Mouse (Mus musculus) layer of hippocampus, adult 11-12 months (tissue): ENCODE data around the gene Gm11555.
A peak's percentile ranks its signal among the peaks of the same experiment; 100 is the strongest.
"Not testable (repeated sequence)": the region's sequence is repeated elsewhere in the genome, so short reads cannot be mapped to it uniquely, and the experiment has no call there.

ENCODE experiments used
- DNase-seq: peaks from one replicate; pipeline ENCODE4 v3.0.0; 2022; ENCODE audit warnings: low spot score

Gm11555 gene

DNA sequence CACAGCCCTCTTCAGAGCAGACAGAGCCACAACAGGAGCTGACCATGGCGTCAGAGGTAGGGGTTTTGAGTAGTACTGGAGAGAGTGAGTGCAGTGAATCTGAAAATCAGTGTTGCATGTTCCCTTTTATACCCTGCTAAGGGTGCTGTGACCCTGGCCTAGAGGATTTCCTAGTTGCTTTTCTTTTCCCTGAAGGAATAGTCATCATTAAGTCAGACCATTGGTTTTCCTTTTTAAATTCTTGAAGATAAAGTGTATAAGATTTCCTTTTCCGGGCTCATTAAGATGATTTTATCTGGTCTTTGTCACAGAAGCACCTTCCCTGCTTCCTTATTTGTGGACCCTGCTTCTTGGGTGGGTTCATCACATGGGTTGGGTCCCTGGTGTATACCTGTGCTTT lies at the start of gene Gm11555:
Gene Gm11555, minus strand, starts transcription at position 101 of the 400 bp plus-strand sequence.
- DNase-seq, result no peak

DNA sequence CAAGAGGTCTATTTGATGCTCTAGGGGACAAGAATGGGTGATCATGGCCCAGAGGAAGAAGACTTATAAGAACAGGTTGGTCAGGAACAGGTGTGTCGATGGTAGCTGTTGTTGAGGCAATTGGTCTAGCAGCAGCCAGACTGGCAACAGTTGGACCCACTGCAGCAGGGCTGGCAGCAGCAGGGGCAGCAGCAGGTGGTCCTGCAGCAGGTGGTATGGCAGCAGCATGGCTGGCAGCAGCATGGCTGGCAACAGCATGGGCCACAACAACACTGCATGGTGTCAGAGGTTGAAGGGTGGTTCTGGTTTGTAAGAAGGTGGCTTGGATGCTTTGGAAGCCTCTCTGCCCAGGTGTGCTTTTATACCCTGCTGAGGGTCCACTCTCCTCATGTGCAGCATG lies 40.4 kb upstream of the Gm11555 start, which contains the start of gene Gm14190:
Gene Gm14190, minus strand, starts transcription at position 278 of the 400 bp plus-strand sequence.
- no peak for DNase-seq

DNA sequence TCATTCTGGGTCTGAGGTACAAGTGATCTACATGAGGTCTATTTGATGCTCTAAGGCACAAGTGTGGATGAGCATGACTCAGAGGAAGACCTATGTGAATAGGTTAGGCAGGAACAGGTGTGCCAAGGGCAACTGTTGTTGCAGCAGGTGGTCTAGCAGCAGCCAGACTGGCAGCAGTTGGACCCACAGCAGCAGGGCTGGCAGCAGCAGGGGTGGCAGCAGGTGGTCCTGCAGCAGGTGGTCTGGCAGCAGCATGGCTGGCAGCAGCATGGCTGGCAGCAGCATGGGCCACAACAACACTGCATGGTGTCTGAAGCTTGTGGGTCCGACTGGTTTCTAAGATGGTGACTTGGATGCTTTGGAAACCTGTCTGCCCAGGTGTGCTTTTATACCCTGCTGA lies 35.2 kb upstream of the Gm11555 start:
- not testable (repeated sequence) for DNase-seq

DNA sequence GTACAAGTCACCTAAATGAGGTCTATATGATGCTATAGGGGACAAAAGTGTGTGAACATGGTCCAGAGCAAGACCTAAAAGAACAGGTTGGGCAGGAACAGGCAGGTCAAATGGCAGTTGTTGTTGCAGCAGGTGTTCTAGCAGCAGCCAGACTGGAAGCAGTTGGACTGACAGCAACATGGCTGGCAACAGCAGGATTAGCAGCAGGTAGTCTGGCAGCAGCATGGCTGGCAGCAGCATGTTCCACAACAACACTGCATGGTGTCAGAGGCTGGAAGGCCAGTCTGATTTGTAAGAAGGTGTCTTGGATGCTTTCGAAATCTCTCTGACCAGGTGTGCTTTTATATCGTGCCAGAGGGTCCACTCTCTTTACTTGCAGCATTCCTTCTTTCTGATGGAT lies 33.4 kb upstream of the Gm11555 start:
- DNase-seq, result no peak

DNA sequence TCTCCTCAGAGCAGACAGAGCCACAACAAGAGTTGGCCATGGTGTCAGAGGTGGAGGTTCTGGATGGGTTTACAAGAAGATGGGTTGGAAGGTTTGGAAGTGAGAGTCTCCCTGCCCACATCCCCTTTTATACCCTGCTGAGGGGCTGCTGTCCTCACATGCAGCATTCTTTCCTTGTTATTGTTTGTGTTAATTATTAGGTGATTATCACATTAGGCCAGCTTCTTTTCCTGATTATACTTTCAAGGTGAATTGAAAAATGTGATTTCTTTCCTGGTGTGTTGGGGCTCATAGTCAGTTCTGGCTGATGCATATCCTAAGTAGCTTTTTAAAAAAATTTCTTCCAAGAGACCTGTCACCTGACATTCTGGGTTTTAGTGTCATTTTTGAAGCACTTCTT lies 15.8 kb upstream of the Gm11555 start, which contains the start of gene Krtap4-6:
Gene Krtap4-6, minus strand, starts transcription at position 101 of the 400 bp plus-strand sequence.
- no peak for DNase-seq

DNA sequence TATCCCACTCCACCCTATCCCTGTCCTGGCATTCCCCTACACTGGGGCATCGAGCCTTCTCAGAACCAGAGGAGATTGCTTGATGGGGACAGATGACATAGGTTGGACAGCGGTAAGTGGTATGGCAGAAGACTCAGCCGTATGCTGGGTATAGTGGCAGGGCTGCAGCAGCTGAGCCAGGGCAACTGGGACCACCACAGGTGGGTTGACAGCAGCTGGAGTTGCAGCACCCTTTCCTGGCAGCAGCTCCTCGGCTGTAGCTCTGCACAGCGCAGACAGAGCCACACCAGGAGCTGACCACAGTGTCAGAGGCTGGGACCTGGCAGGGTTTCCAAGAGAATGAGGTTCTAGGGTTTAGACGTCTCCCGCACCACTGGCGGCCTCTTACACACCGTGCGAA lies 12.8 kb upstream of the Gm11555 start:
- no peak for DNase-seq

DNA sequence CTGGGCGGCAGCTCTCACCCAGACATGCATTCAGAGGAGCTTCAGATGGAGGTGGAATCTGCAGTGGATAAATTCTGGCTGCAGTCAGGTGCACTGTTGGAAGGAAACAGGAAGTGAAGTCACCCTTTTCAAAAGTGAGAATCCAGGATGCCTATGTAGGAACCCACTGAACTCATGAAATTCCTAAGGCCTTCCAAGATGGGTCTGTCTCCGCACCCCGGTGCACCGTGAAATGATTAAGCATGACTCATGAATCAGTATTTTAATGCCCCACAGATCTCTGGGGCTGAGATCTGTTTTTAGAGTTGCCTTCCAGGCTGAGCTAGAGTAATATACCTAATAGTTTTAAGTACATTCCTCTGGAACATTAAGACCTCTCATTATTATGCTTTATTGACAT lies 9.2 kb upstream of the Gm11555 start:
- DNase-seq, result no peak

DNA sequence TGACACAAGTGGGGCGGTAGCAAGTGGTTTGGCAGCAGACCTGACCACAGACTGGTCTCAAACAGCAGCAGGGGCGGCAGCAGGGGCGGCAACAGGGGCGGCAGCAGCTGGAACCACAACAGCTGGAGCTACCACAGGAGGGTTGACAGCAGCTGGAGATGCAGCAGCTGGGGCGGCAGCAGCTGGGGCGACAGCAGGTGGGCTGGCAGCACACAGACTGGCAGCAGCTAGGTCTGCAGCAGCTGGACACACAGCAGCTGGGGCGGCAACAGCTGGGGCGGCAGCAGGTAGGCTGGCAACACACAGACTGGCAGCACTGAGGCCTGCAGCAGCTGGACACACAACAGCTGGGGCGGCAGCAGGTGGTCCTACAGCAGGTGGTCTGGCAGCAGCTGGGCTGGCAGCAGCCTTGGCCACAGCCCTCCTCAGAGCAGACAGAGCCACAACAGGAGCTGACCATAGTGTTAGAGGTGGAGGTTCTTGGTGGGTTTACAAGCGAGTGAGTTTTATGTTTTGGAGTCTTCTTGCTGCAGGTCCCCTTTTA lies 8.5 kb upstream of the Gm11555 start, which contains the start of gene Gm11563:
Gene Gm11563, minus strand, starts transcription at position 494 of the 544 bp plus-strand sequence.
- DNase-seq, result not testable (repeated sequence)

DNA sequence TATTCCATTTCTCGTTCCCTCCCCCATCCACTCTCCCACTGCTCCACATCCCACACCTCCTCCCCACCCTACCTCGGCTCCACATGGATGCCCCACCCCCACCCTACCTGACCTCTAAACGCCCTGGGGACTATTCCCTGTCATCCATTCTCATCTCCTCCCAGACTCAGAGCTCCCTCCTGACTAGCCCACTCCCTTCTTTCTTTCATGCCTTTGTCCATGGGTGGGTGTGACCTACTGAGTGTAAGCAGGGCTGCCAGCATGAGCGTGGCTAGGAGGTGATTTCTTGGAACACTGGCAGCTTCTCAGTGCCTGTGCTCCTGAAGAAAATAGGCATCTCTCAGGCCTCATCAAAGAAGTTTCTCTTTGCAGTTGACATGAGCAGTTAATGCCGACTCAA lies 7.0 kb upstream of the Gm11555 start:
- DNase-seq, result no peak

DNA sequence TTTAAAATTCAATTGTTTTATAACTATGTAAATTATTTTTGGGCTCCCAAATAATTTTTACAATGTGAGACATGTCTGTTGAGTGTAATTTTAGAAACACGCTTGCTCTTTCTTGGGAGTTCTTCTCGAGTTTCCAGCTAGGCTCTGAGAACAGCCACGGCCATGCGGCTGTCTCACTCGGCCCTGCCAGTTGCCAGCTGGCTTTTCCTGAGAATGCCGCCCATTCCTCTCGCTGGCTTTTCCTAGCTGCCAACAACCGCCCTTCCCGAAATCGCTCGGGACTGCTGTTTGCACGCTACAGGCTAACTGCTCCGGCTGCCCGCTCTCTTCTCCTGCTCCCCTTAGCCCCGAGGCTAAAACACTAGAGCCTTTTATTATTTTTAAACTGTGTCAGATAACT lies 3.6 kb downstream of the Gm11555 start:
- peak; percentile 4 for DNase-seq

DNA sequence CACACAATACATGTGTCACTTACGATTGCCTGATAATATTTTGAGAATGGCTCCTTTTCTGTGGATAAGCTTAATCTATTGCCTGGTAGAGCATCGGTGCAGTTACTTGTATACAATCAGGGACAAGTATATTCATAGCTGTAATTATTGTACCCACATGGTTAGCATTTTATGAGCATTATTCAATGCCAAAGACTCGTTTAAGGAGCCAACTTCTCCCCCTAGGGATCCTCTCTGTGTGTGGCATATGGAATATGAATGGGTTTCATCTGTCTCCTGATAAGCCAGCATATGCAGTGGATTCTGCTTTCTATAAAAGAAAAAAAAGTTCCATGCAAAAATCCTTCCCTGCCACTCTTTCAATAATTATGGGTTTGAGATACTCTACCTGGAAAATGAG lies 5.7 kb downstream of the Gm11555 start:
- peak; percentile 6 for DNase-seq

DNA sequence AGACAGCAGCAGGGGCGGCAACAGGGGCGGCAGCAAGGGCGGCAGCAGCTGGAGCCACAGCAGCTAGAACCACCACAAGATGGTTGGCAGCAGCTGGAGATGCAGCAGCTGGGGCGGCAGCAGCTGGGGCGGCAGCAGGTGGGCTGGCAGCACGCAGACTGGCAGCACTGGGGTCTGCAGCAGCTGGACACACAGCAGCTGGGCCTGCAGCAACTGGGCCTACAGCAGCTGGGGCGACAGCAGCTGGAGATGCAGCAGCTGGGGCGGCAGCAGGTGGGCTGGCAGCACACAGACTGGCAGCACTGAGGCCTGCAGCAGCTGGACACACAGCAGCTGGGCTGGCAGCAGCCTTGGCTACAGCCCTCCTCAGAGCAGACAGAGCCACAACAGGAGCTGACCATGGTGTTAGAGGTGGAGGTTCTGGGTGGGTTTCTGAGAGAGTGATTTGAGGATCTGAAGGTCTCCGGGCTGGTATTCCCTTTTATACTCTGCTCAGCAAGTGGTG lies 6.3 kb downstream of the Gm11555 start, which contains the start of gene Krtap4-7:
Gene Krtap4-7, minus strand, starts transcription at position 455 of the 505 bp plus-strand sequence.
- not testable (repeated sequence) for DNase-seq

DNA sequence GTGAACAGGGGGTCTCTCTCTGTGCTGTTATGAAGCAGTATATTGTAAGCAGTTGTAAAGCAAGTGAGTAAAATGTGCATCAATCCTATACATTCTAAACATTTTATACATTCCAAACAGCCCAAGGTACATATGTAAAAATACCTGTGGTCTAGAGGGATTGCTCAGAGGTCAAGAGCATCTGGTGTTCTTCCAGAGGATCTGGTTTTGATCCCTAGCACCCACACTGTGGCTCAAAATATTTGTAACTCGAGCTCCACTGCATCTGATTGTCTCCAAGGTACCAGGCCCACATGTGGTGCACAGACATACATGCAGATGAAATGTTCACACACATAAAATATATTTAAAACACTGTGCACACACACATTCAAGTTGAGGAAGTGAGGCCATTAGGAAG lies 9.1 kb downstream of the Gm11555 start:
- no peak for DNase-seq

DNA sequence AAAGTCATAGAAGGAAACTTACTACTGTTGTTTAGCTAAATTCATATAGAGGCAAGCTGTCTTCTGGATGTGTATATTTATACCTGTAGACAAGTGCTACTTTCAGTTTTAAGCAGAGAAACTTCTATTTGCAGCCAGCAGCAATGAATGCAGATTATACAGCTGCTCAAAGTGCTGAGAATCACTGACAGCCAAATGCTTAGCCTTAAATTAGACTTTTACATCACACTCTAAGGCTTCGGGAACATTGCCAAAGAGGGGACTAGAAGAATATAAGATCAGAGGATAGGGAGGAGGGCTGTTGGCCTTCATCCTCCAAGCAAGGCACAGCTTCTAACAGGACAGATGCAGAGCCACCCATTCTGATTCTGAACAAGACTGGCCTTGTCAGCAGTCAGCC lies 12.9 kb downstream of the Gm11555 start:
- no peak for DNase-seq

DNA sequence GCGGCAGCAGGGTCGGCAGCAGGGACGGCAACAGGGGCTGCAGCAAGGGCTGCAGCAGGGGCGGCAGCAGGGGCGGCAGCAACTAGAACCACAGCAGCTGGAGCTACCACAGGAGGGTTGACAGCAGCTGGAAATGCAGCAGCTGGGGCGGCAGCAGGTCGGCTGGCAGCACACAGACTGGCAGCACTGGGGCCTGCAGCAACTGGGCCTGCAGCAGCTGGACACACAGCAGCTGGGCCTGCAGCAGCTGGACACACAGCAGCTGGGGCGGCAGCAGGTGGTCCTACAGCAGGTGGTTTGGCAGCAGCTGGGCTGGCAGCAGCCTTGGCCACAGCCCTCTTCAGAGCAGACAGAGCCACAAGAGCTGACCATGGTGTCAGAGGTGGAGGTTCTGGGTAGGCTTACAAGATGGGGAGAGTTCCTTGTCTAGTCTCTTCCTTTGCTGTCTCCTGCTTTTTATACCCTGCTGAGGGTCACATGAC lies 15.3 kb downstream of the Gm11555 start, which contains the start of gene Krtap4-2:
Gene Krtap4-2, minus strand, starts transcription at position 432 of the 482 bp plus-strand sequence.
- DNase-seq, result no peak

DNA sequence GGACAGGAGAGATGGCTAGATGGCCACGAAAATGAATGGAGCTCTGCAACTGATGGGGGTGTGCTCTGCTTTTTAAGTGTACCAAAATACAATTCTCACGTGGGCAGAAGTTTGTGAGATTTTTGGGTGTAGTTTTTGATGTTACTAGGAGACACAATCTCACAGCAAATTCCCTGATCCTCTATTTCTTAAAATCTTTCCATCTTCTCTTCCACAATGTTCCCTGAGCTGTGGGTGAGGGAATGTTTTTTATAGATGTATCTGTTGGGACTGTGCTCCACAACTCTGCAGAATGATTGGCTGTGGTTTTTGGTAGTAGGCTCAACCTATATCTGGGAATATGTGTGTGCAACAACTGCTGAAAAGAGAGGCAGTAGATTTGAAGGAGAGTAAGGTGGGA lies 16.7 kb downstream of the Gm11555 start:
- no peak for DNase-seq

DNA sequence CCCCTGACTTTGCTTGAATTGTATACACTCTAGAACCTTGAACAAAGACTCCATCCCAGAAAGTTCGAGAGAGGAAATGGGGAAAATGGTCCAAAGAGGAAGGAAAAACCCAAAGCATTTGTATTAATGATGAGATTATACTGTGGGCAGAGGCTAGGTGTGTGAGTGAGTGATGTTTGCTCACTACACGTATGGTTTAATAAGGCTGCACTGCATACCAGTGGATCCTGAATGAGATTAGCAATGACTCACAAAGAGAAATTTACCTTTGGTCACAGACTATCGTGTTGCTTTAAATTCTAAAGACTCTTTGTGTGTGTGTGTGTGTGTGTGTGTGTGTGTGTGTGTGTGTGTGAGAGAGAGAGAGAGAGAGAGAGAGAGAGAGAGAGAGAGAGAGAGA lies 19.1 kb downstream of the Gm11555 start:
- no peak for DNase-seq

DNA sequence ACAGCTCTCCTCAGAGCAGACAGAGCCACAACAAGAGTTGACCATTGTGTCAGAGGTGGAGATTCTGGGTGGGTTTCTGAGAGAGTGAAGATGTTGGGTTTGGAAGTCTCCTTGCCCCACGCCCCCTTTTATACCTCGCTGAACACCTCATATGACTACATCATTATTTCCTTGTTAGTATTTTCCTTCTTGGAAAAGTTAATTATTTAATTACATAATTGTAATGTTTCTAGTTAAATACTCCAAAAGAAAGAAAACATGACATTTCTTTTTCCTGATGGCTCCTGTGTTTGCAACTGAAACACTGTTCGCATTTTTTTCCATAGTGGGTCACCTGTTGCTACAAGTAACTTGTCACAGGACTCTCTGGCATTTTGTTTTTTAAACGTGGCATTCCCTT lies 21.9 kb downstream of the Gm11555 start, which contains the start of gene Krtap4-1:
Gene Krtap4-1, minus strand, starts transcription at position 101 of the 400 bp plus-strand sequence.
- DNase-seq, result no peak

DNA sequence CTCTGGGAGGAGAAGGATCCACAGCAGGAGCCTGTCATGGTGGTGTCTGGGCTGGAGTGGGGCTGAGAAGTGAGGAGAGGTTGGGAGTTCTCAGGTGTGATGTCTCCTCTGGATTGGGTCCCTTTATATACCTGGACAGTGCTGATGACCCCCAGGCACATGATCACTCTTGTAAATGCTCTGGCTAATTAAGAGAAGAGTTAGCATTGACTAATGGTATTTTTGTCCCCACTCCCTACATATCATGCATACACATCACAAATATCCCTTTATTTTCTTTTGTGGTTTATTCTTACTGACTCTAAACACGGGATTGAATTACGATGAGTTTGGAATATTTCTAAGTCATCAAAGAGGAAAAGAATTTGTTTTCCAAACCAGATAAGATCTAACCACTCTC lies 29.7 kb downstream of the Gm11555 start, which contains the start of gene Gm11562:
Gene Gm11562, minus strand, starts transcription at position 101 of the 400 bp plus-strand sequence.
- no peak for DNase-seq

DNA sequence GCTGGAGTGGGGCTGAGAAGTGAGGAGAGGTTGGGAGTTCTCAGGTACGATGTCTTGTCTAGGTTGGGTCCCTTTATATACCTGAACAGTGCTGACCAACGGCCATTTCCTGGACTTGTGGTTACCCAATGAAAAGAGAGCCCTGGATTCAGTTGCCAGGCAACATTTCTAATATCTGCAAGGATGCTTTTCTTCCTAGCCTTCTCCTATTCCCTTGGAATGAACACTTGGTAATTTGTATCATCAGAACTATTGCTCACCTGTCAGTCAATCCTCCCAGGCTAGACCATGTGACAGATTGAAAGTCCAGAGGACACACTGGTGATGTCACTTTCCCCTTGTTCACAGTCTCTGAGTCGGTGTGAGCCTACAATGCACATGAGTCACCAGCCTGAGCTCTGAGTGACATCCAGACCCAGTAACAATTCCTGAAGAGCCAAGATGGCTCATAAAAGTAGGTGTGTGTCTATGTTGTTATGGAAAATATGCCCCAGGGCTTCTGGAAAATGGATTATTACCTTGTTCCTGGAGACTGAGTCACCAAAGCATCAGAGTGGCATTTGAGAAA lies 35.2 kb downstream of the Gm11555 start, which contains the start of gene Krtap2-4:
Gene Krtap2-4, minus strand, starts transcription at position 51 of the 568 bp plus-strand sequence.
- no peak for DNase-seq

DNA sequence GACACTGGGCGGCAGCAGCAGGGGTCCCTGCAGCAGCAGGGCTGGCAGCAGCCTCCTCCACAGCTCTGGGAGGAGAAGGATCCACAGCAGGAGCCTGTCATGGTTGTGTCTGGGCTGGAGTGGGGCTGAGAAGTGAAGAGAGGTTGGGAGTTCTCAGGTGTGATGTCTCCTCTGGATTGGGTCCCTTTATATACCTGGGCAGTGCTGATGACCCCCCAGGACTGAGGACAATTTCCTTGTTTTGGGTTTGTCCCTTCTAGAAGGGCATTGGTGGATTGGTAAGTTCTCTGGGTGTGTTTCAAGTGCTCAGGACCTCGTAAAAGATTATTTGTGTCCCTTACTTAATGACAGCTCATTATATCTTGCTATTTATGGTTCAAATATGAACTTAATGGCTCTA lies 39.9 kb downstream of the Gm11555 start, which contains the start of gene Gm11937:
Gene Gm11937, minus strand, starts transcription at position 101 of the 400 bp plus-strand sequence.
- not testable (repeated sequence) for DNase-seq

DNA sequence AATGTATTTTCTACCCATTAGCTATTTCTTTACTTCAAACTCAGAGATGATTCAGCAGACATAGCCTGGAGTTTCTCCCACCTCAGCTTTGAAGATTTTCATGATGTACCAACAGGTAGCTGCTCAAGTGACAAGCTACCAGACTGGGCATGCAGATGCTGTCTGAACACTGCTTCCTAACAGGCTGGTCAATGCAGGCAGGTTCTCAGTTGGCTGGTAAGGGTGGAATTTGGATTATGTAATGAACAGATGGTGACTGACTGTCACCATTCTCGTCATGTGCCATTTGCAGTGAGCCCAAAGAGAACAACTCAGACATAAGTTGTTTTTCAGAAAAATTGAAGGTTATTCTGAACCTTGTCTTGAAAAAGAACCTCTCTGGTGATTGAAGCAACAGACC lies 40.9 kb downstream of the Gm11555 start:
- peak; percentile 37 for DNase-seq

DNA sequence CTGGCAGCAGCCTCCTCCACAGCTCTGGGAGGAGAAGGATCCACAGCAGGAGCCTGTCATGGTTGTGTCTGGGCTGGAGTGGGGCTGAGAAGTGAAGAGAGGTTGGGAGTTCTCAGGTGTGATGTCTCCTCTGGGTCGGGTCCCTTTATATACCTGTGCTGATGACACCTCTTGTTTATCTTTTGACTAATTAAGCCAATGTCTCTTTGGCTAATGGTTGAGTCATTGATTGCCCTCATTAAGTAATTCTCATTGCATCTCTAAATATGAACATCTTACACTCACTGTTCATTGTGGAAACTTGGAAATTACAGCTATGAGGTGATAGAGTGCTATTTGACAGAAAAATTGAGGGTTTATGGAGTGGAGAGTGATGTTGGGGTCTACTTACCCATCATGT lies 46.8 kb downstream of the Gm11555 start, which contains the start of gene Gm11938:
Gene Gm11938, minus strand, starts transcription at position 101 of the 400 bp plus-strand sequence.
- DNase-seq, result not testable (repeated sequence)
